Mouse (Mus musculus) megakaryocyte, embryonic 14.5 days (primary cell): ENCODE measurements around the gene Mpst. TPM values are rescaled to one million over a fixed set of nuclear protein-coding genes. Genes with fewer than 3 reads are reported as not detected.

Source experiments
- H3K27me3 ChIP-seq: replicated peaks from 2 replicates; pipeline ENCODE3; 2012; ENCODE audit warnings: inconsistent platforms
- H3K36me3 ChIP-seq: replicated peaks from 2 replicates; pipeline ENCODE3; 2012; ENCODE audit warnings: low read length, inconsistent platforms, mixed read lengths
- H3K4me1 ChIP-seq: 2 replicates; pipeline ENCODE4 v1.6.1; 2012; ENCODE audit warnings: inconsistent platforms
- H3K4me3 ChIP-seq: replicated peaks from 2 replicates; pipeline ENCODE3; 2012; ENCODE audit warnings: moderate library complexity, mild to moderate bottlenecking, inconsistent platforms
- H3K9me3 ChIP-seq: 2 replicates; pipeline ENCODE4 v1.6.1; 2012; ENCODE audit warnings: inconsistent platforms
- FLI1 ChIP-seq: IDR thresholded peaks from 2 replicates; pipeline ENCODE4 v1.6.1; 2012; ENCODE audit warnings: low read length, inconsistent platforms, mixed read lengths
- GATA1 ChIP-seq: IDR thresholded peaks from 3 replicates; pipeline ENCODE4 v1.6.1; 2012; ENCODE audit warnings: mixed read lengths, low read length, inconsistent platforms, borderline replicate concordance
- polyA plus RNA-seq: library from polyadenylated mRNA; stranded (reverse); fragments of >175 nt; gene quantifications from 2 replicates; pipeline ENCODE4 v1.2.3, GENCODE M21; 2012; ENCODE audit warnings: low replicate concordance; ENCODE audit not compliant: insufficient read depth

Gene Mpst
- polyA plus RNA-seq, 1 experiment: 68.5 TPM

- Histone ChIP-seq H3K4me3 (no peak overlapping the region), H3K4me1 (peaks cover under 1% of the 10 kb centered on the region), H3K9me3 (peaks cover 10% of the 10 kb centered on the region; the same call in 1 of the 2 replicates), H3K27me3 (peaks cover 69% of the 10 kb centered on the region), H3K36me3 (no peaks in the 10 kb centered on the region)
- no peak for TF ChIP-seq FLI1
- TF ChIP-seq GATA1: no peak
These were observed 26.0 kb upstream of the Mpst start for GRCm38 (mm10) chr15:78380208-78380607.

GRCm38 (mm10) chr15:78380741-78381140 lies 25.5 kb upstream of the Mpst start:
- peaks cover 10% of the 10 kb centered on the region; the same call in 1 of the 2 replicates for H3K9me3 ChIP-seq
- no peak for TF ChIP-seq GATA1
- no peak for TF ChIP-seq FLI1
- H3K4me3 ChIP-seq: no peak overlapping the region
- H3K27me3 ChIP-seq: peaks cover 67% of the 10 kb centered on the region
- no peaks in the 10 kb centered on the region for H3K36me3 ChIP-seq
- peaks cover 6% of the 10 kb centered on the region for H3K4me1 ChIP-seq

- Histone ChIP-seq H3K4me1 (peaks cover 10% of the 10 kb centered on the region), H3K9me3 (peaks cover 10% of the 10 kb centered on the region; the same call in 1 of the 2 replicates), H3K4me3 (no peak overlapping the region), H3K36me3 (no peaks in the 10 kb centered on the region), H3K27me3 (peaks cover 70% of the 10 kb centered on the region)
- TF ChIP-seq GATA1: no peak
- no peak for TF ChIP-seq FLI1
These were observed 24.1 kb upstream of the Mpst start for GRCm38 (mm10) chr15:78382115-78382514.

GRCm38 (mm10) chr15:78383450-78384219 lies 22.6 kb upstream of the Mpst start:
- Histone ChIP-seq H3K36me3 (no peaks in the 10 kb centered on the region), H3K4me3 (no peak overlapping the region), H3K4me1 (peaks cover 10% of the 10 kb centered on the region), H3K27me3 (peaks cover 67% of the 10 kb centered on the region), H3K9me3 (peaks cover 9% of the 10 kb centered on the region; the same call in 1 of the 2 replicates)
- TF ChIP-seq GATA1: no peak
- TF ChIP-seq FLI1: no peak

- H3K27me3 ChIP-seq: peaks cover 66% of the 10 kb centered on the region
- H3K36me3 ChIP-seq: no peaks in the 10 kb centered on the region
- peaks cover under 1% of the 10 kb centered on the region; the same call in 1 of the 2 replicates for H3K9me3 ChIP-seq
- no peak overlapping the region for H3K4me3 ChIP-seq
- TF ChIP-seq FLI1 (no peak), GATA1 (no peak)
- peaks cover 10% of the 10 kb centered on the region for H3K4me1 ChIP-seq
These were observed 21.7 kb upstream of the Mpst start for GRCm38 (mm10) chr15:78384220-78385116.

- no peaks in the 10 kb centered on the region for H3K9me3 ChIP-seq
- TF ChIP-seq GATA1: no peak
- no peak for TF ChIP-seq FLI1
- H3K27me3 ChIP-seq: peaks cover 76% of the 10 kb centered on the region
- peaks cover 10% of the 10 kb centered on the region for H3K4me1 ChIP-seq
- no peaks in the 10 kb centered on the region for H3K36me3 ChIP-seq
- no peak overlapping the region for H3K4me3 ChIP-seq
These were observed 20.7 kb upstream of the Mpst start for GRCm38 (mm10) chr15:78385564-78385963.

- peaks cover 76% of the 10 kb centered on the region for H3K27me3 ChIP-seq
- TF ChIP-seq GATA1: no peak
- 0 out of 2 replicates have a peak, but pooled peaks cover 6% of the 10 kb centered on the region for H3K4me1 ChIP-seq
- H3K9me3 ChIP-seq: peaks cover 12% of the 10 kb centered on the region
- H3K36me3 ChIP-seq: no peaks in the 10 kb centered on the region
- no peak overlapping the region for H3K4me3 ChIP-seq
These were observed 15.4 kb upstream of the Mpst start for GRCm38 (mm10) chr15:78390855-78391254.

- H3K4me1 ChIP-seq: peaks cover 17% of the 10 kb centered on the region
- H3K36me3 ChIP-seq: peaks cover 6% of the 10 kb centered on the region
- peaks cover 12% of the 10 kb centered on the region for H3K9me3 ChIP-seq
- H3K4me3 ChIP-seq: no peak within 1 kb of the TSS
- TF ChIP-seq GATA1 (no peak), FLI1 (no peak)
- H3K27me3 ChIP-seq: peaks cover 59% of the 10 kb centered on the region
These were observed 10.7 kb upstream of the Mpst start, which contains the start of gene Tex33 for GRCm38 (mm10) chr15:78395478-78395962. Gene Tex33, minus strand, starts transcription at chr15:78395912.

- TF ChIP-seq FLI1: no peak
- TF ChIP-seq GATA1: 0 out of 3 replicates have a peak, but pooled peaks have one; percentile 25
- Histone ChIP-seq H3K4me3 (peak overlapping the region; percentile 79), H3K4me1 (peaks cover 68% of the 10 kb centered on the region), H3K27me3 (peaks cover 19% of the 10 kb centered on the region), H3K9me3 (no peaks in the 10 kb centered on the region), H3K36me3 (peaks cover 6% of the 10 kb centered on the region)
These were observed 4.9 kb upstream of the Mpst start for GRCm38 (mm10) chr15:78401345-78401744.
